ENCODE assay signal across 17 mouse cellular contexts in genomic region chr6:30703476-30703875, GRCm38 (mm10). TPM values are rescaled to one million over a fixed set of nuclear protein-coding genes. Genes with fewer than 3 reads are reported as not detected.
DNase-seq lines count a peak whose midpoint lies in the region; ATAC-seq and TF ChIP-seq lines count a peak whose summit lies in the region.
"Had no signal": no experiment of that assay in that cellular context is flagged by ENCODE, and none has a peak within 500 bp of the region (broad histone marks: within the 10 kb centered on the region; RNA-seq: fewer than 3 reads in every experiment).

No protein-coding gene starts in this region.

- no peak overlapping the region for H3K9ac ChIP-seq in kidney, embryonic 14.5 days (ENCODE audit: low read depth, low read length)
- H3K9ac ChIP-seq in embryonic facial prominence, embryonic 12.5 days: no peak overlapping the region
- H3K9ac ChIP-seq: midbrain, embryonic 12.5 days had no signal

- H3K79me2 ChIP-seq in myocyte (ENCODE audit: control insufficient read depth, insufficient read depth): no peaks in the 10 kb centered on the region

- H3K9me3 ChIP-seq in kidney, embryonic 14.5 days (ENCODE audit: control insufficient read depth, low read length): no peaks in the 10 kb centered on the region
- H3K9me3 ChIP-seq in embryonic facial prominence, embryonic 12.5 days: no peaks in the 10 kb centered on the region
- H3K9me3 ChIP-seq: midbrain, embryonic 12.5 days had no signal

- DNase-seq in embryo, embryonic 10 days (ENCODE audit: low spot score): peak; percentile 35
- no peak for DNase-seq in embryo, embryonic 10.5 days (ENCODE audit: low spot score)
- DNase-seq in kidney, adult 8-10 months: no peak
- no peak for DNase-seq in layer of hippocampus, postnatal 10 days (ENCODE audit: low spot score in 2 of 2)
- DNase-seq: adrenal gland, adult 8-10 months; cerebellum, adult 2 months; gastrocnemius, postnatal 10 days; kidney, postnatal 14 days; lung, postnatal 10 days; right cerebral cortex, postnatal 14 days had no signal

- H3K4me1 ChIP-seq in kidney, embryonic 14.5 days (ENCODE audit: control insufficient read depth, insufficient read depth, low read length): peaks cover 9% of the 10 kb centered on the region
- peaks cover 12% of the 10 kb centered on the region for H3K4me1 ChIP-seq in embryonic facial prominence, embryonic 12.5 days
- H3K4me1 ChIP-seq: midbrain, embryonic 12.5 days had no signal

- H3K36me3 ChIP-seq in kidney, embryonic 14.5 days (ENCODE audit: control insufficient read depth, insufficient read depth, low read length): no peaks in the 10 kb centered on the region
- H3K36me3 ChIP-seq in embryonic facial prominence, embryonic 12.5 days: no peaks in the 10 kb centered on the region
- no peaks in the 10 kb centered on the region for H3K36me3 ChIP-seq in myocyte (ENCODE audit: control insufficient read depth, insufficient read depth)
- H3K36me3 ChIP-seq: midbrain, embryonic 12.5 days had no signal

- WGBS in kidney, embryonic 14.5 days: 76% methylated on average over 6 of the region's 6 CpGs
- 72% methylated on average over 6 of the region's 6 CpGs for WGBS in embryonic facial prominence, embryonic 12.5 days

- peak overlapping the region; percentile 1; the same call in 1 of the 2 replicates for H3K27ac ChIP-seq in kidney, embryonic 14.5 days (ENCODE audit: low read depth, low read length)
- peak overlapping the region; percentile 73; the same call in 1 of the 2 replicates for H3K27ac ChIP-seq in embryonic facial prominence, embryonic 12.5 days
- H3K27ac ChIP-seq: midbrain, embryonic 12.5 days had no signal

- no peaks in the 10 kb centered on the region for H3K27me3 ChIP-seq in kidney, embryonic 14.5 days (ENCODE audit: control insufficient read depth, insufficient read depth, low read length)
- no peaks in the 10 kb centered on the region for H3K27me3 ChIP-seq in embryonic facial prominence, embryonic 12.5 days
- no peaks in the 10 kb centered on the region for H3K27me3 ChIP-seq in myocyte (ENCODE audit: control insufficient read depth, insufficient read depth, insufficient read length)
- H3K27me3 ChIP-seq: midbrain, embryonic 12.5 days had no signal

- no peak overlapping the region for H3K4me3 ChIP-seq in kidney, embryonic 14.5 days (ENCODE audit: low read length)
- no peak overlapping the region for H3K4me3 ChIP-seq in embryonic facial prominence, embryonic 12.5 days
- H3K4me3 ChIP-seq in myocyte: no peak overlapping the region
- H3K4me3 ChIP-seq: midbrain, embryonic 12.5 days had no signal

- H3K4me2 ChIP-seq in kidney, embryonic 14.5 days (replicated peaks; ENCODE audit: low read depth, low read length): no peak overlapping the region
- H3K4me2 ChIP-seq in embryonic facial prominence, embryonic 12.5 days (replicated peaks): no peak overlapping the region
- peak overlapping the region; percentile 1 for H3K4me2 ChIP-seq in myocyte (ENCODE audit: low read depth)
- H3K4me2 ChIP-seq: midbrain, embryonic 12.5 days had no signal

- ATAC-seq in kidney, embryonic 14.5 days (ENCODE audit: low FRiP score, low TSS enrichment): no peak
- ATAC-seq in embryonic facial prominence, embryonic 12.5 days (ENCODE audit: insufficient number of reproducible peaks, insufficient read depth, low FRiP score, low TSS enrichment): no peak
- no peak for ATAC-seq in frontal cortex, adult (ENCODE audit: low TSS enrichment)
- ATAC-seq: forebrain, embryonic 16.5 days; hindbrain, embryonic 16.5 days had no signal

- no peak overlapping the region for H3ac ChIP-seq in myocyte (ENCODE audit: control insufficient read depth, insufficient read length)

- no peak for TF ChIP-seq POLR2A in myocyte (IDR thresholded peaks at IDR 0.05; ENCODE audit: insufficient read length, low read depth)

TF ChIP-seq in myocyte, 11 proteins besides CTCF, POLR2A, EP300 and RAD21:
- TF ChIP-seq TCF12 (IDR thresholded peaks at IDR 0.05; ENCODE audit: insufficient read depth, poor library complexity, severe bottlenecking): no peak
- no peak for TF ChIP-seq SRF (IDR thresholded peaks at IDR 0.05; ENCODE audit: control insufficient read depth, insufficient read length, low read depth)
- no peak for TF ChIP-seq TCF3 (IDR thresholded peaks at IDR 0.05; ENCODE audit: insufficient read length, low read depth)
- TF ChIP-seq E2F4 (IDR thresholded peaks at IDR 0.05; ENCODE audit: insufficient read depth): no peak
- no peak for TF ChIP-seq MYOD1 (IDR thresholded peaks at IDR 0.05; ENCODE audit: control insufficient read depth in 1 of 3, insufficient read length in 2 of 3, low read depth in 2 of 3)
- no peak for TF ChIP-seq POLR2AphosphoS2 (IDR thresholded peaks at IDR 0.05; ENCODE audit: insufficient read length, low read depth)
- no peak for TF ChIP-seq USF1 (IDR thresholded peaks at IDR 0.05; ENCODE audit: low read depth)
- TF ChIP-seq REST (IDR thresholded peaks at IDR 0.05; ENCODE audit: insufficient read depth, insufficient read length): no peak
- no peak for TF ChIP-seq CEBPB (IDR thresholded peaks at IDR 0.05; ENCODE audit: insufficient read depth, poor library complexity, severe bottlenecking)
- TF ChIP-seq MYOG (IDR thresholded peaks at IDR 0.05; ENCODE audit: control insufficient read depth in 1 of 3, insufficient read depth in 1 of 3, insufficient read length in 2 of 3, low read depth in 2 of 3): no peak
- TF ChIP-seq MAX (IDR thresholded peaks at IDR 0.05; ENCODE audit: low read depth): no peak

RNA-seq across cellular contexts. Expression of gene Cep41, which starts 9.9 kb away (rescaled TPM):
- polyA plus RNA-seq in kidney, embryonic 14.5 days (2014; fragmentation: Nextera tagmentation; extraction: Ambion mirVana): 31.2 and 31.8 TPM in 2 replicates
- polyA plus RNA-seq in embryonic facial prominence, embryonic 12.5 days (2016; fragmentation: Nextera tagmentation; extraction: Ambion mirVana): 23.8 and 26.3 TPM in 2 replicates
- polyA plus RNA-seq in myocyte (2012; fragmentation: generic; extraction: Trizol): 5.5 TPM
- total RNA-seq in layer of hippocampus, postnatal 10 days (2021): 1 to 10 TPM; 5.7 to 7.0 TPM

RNA-seq across cellular contexts. Expression of gene Mest, which starts 19.9 kb away (rescaled TPM):
- 2,297 and 2,617 TPM in 2 replicates for polyA plus RNA-seq in kidney, embryonic 14.5 days (2014; fragmentation: Nextera tagmentation; extraction: Ambion mirVana)
- polyA plus RNA-seq in embryonic facial prominence, embryonic 12.5 days (2016; fragmentation: Nextera tagmentation; extraction: Ambion mirVana): 1,207 and 1,222 TPM in 2 replicates
- 6.3 TPM for polyA plus RNA-seq in myocyte (2012; fragmentation: generic; extraction: Trizol)
- 10 to 100 TPM; 77.2 to 86.6 TPM for total RNA-seq in layer of hippocampus, postnatal 10 days (2021)

Comparison
In these comparisons a context has a peak if more than half of its experiments do, and no peak if none do; other contexts are left out.
1. RNA of gene Mest, which starts 19.9 kb away (polyA plus RNA-seq): 2,297 to 2,617 TPM in kidney, embryonic 14.5 days and 1,207 to 1,222 TPM in embryonic facial prominence, embryonic 12.5 days; 6.3 TPM in myocyte (single experiment); every median in the first group is over 100 times any median in the second.